Mouse (Mus musculus): ENCODE measurements at regions not wholly inside any gene's neighbourhood (a gene's known extent, or its start where the extent isn't known, plus 50 kb on each side); places are given as distances from the start of the nearest gene placed in this dataset.
"Not testable (repeated sequence)": the region's sequence is repeated elsewhere in the genome, so short reads cannot be mapped to it uniquely, and the experiment has no call there.

DNA sequence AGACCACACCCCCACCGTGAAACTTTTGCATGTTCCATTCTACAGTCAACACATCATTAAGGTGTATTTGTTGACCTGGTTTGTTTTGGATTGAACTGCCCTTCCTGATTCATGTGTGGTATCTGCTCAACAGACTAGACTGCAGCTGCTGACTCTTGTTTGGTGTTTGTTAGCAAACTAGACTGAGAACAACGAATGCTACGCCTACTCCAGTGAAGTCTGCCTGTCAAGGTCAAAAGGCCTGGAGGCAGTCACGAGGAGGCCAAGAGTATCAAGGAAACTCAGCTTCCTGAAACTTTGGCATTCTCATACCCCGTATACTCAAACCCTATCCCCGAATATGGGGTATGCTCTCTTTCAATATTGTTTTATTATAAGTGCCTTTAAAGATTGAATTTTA lies 194.2 kb upstream of the Spin1 start:
- in situ Hi-C loops (cut with MboI; ENCODE audit: low pct_unique_long_range_greater_than_20kb); DNase-seq (ENCODE audit: low read depth, low spot score); POLR2A ChIA-PET; ATAC-seq; H3K27me3 ChIP-seq; CTCF ChIA-PET: not testable (repeated sequence)

DNA sequence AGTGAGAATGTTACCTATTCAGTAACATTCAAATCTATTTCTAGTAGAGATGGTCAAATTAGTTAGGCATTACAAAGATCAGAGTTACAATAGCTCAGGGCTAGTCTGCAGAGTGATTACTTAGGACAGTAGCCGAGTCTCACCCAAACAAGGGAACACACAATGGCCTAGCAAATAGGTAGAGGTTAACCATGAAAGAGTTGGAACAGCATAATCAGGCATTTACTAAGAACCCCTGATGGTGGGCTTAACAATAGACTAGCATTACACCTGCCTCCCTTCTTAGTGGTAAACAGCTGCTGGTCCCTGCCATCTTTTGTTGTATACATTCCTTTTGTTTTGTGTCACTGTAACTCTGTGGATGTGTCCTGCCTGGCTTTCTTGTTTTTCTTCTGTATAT lies 193.8 kb upstream of the Spin1 start:
- POLR2A ChIA-PET: no interaction called here
- DNase-seq (ENCODE audit: low read depth, low spot score) (no peak), ATAC-seq (no peak)
- no peak for TF ChIP-seq CTCF (IDR thresholded peaks at IDR 0.05)
- no peaks in the 10 kb centered on the region for H3K27me3 ChIP-seq
- in situ Hi-C loops (cut with MboI; ENCODE audit: low pct_unique_long_range_greater_than_20kb): no loop called here
- CTCF ChIA-PET: no interaction called here

DNA sequence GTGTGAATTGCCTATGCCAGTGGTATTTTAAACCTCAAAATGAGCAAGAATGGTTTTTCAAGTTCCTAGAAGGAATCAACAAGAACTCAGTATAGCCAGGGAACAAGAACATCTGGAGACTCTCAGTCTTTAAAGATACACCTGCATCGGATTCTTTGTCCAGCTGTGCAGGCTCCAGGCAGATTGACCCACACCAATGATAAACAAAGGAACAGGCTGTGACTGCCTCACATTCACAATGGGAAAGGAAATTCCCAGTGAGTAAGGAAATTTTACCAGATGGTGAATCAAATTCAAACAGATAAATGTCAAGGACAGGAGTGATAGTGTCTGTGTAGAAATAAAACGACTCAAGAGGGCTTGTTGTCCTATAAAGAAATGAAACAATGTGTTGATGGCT lies 187.9 kb upstream of the Spin1 start:
- CTCF ChIA-PET; POLR2A ChIA-PET; ATAC-seq; DNase-seq (ENCODE audit: low read depth, low spot score); H3K27me3 ChIP-seq; in situ Hi-C loops (cut with MboI; ENCODE audit: low pct_unique_long_range_greater_than_20kb): not testable (repeated sequence)

DNA sequence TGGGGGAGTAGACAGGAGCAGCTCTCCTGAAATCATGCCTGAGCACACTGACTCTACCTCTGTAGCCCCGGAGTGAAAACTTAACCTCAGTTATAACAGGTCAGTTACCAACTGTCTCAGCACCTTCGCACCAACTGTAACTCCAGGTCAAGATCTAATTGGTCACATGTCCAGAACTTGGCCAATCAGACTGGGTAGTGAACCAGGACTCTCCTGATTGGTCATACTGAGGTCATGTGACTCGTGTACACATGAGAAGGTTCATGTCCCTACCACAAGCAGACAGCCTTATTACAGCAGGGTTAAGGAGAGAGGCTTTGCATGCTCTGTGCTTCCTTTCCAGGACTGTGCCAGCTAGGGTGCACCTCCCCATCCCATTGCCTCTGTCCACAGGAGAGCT lies 166.7 kb upstream of the Spin1 start:
- ATAC-seq; H3K27me3 ChIP-seq; DNase-seq (ENCODE audit: low read depth, low spot score); POLR2A ChIA-PET; CTCF ChIA-PET; in situ Hi-C loops (cut with MboI; ENCODE audit: low pct_unique_long_range_greater_than_20kb): not testable (repeated sequence)

DNA sequence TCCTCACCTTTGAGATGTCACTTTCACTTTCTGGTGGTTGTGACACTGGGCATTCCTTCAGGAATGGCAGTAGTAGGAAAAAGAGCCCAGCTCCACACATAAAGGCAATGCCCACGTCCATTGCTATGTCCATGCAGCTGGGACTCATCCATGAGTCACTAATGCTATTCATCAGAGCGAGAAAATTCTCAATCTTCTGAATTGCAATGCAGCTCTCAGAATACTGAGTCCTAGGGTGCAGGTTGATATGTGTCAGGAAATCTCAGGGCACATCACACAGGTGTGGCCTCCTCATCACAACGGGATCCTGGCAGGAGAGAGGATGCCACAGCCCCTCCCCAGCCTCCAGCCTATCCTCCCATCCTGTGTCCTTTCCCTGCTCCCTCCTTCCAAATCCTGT lies 158.1 kb upstream of the Spin1 start:
- ATAC-seq (peak; percentile 26), DNase-seq (ENCODE audit: low read depth, low spot score) (no peak)
- in situ Hi-C loops (cut with MboI; ENCODE audit: low pct_unique_long_range_greater_than_20kb): no loop called here
- POLR2A ChIA-PET: no interaction called here
- H3K27me3 ChIP-seq: no peaks in the 10 kb centered on the region
- TF ChIP-seq CTCF (IDR thresholded peaks at IDR 0.05): no peak
- CTCF ChIA-PET: no interaction called here

DNA sequence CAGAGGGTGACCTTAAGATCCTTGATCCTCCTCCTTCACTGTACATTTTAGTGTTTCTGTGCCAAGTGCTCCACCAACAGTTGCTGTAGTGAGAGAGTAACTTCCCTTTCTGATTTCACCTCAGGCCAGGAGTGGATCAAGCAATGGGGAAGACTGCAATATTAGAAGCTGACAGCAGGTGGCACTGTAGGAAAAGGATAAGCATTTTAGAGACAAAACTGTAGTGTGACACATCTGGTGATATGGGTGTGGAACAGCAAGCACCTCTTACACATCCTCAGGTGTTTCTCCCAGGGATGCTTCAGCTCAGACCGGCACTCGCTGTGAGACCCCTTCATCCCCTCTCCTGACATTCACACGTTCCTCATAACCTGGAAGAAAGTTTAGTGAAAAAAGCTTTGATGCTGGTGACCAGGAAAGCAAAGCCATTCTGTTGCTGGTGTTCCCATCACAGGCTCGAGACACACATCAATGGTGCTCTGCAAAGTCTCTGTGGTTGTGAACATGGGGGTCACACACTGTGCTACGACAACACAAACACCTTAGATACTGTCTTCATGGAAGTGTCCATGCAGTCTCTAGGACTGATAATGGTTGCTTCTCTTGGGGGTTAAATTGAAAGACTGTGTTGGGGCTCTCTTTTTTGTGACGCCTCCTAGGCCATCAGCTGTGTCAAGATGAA lies 151.0 kb upstream of the Spin1 start:
- no peak for DNase-seq (ENCODE audit: low read depth, low spot score)
- H3K27me3 ChIP-seq: no peaks in the 10 kb centered on the region
- no peak for ATAC-seq
- in situ Hi-C loops (cut with MboI; ENCODE audit: low pct_unique_long_range_greater_than_20kb): loop anchor here (5.0 to 10.0 kb wide), 3 partner anchors 375 to 668 kb away; no protein-coding TSS in a partner anchor
- peak; percentile 89 for TF ChIP-seq CTCF (IDR thresholded peaks at IDR 0.05)
- CTCF ChIA-PET: interaction anchor here (0.7 to 1.5 kb wide), 11 partner anchors 8 to 488 kb away, joined by 3 to 9 read pairs (median 3); no protein-coding TSS in a partner anchor
- POLR2A ChIA-PET: interaction anchor here (0.8 to 1.0 kb wide), 2 partner anchors 217 to 469 kb away, joined by 3 read pairs; no protein-coding TSS in a partner anchor

DNA sequence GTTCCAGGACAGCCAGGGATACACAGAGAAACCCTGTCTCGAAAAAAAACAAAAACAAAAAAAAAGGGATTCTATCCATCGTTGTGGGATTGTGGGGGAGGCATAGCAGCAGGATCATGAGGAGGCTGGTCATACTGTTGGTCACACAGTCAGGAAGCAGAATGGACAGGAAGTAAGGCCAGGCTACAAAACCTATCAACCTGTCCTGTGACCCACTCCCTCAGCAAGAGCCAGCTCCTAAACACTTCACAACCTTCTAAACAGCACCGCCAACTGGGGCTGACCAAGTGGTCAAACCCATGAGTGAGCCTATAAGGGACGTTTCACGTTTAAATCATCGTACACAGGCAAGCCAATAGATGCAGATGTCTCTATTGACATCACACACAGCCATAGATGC lies 146.0 kb upstream of the Spin1 start:
- CTCF ChIA-PET: no interaction called here
- ATAC-seq: no peak
- no peak for TF ChIP-seq CTCF (IDR thresholded peaks at IDR 0.05)
- POLR2A ChIA-PET: no interaction called here
- DNase-seq (ENCODE audit: low read depth, low spot score): no peak
- in situ Hi-C loops (cut with MboI; ENCODE audit: low pct_unique_long_range_greater_than_20kb): loop anchor here (10.0 kb wide), 1 partner anchor 370 kb away; no protein-coding TSS in a partner anchor
- no peaks in the 10 kb centered on the region for H3K27me3 ChIP-seq

DNA sequence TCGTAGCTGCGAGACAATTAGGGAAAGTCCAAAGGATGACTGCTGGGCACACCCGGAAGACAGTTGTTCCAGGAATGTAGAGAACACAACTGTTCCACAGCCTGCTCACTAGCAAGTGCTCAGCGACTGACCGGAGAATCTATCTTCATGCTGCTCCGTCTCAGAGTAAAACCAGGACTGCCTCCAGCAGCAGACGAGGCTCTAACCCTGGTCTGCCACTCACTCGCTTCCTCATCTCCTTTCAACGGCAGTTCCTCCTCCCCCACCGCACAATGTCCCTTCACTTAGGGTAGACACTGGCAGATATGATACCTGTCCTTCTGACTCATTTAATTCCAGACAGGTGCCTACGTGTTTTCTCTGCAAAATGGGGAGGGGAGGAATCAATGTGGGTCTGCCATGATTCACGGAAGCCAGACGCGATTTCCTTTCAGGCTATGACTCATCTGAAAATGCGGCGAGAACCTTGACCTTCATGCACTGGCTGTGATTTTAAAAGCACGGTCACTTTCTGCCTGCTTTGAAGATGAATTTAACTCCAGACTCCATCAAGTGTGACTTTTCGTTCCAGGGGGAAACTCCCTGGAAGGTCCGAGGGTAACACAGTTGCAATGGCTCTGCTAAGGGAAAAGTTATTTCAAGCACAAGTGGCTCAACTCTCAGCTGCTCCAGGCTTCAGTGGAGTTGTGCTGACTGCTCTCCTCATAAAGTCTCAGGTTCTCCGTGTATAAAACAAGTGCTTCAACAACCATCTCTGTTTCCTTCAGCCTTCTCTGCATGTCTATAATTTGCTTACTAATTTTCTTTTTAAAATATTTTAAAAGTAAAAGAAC lies 142.4 kb upstream of the Spin1 start:
- in situ Hi-C loops (cut with MboI; ENCODE audit: low pct_unique_long_range_greater_than_20kb): loop anchor here (10.0 kb wide), 1 partner anchor 367 kb away; no protein-coding TSS in a partner anchor
- ATAC-seq (peak; percentile 57), DNase-seq (ENCODE audit: low read depth, low spot score) (no peak)
- H3K27me3 ChIP-seq: no peaks in the 10 kb centered on the region
- ChIA-PET CTCF (interaction anchor here (1.0 to 1.3 kb wide), 2 partner anchors 8 to 9 kb away, joined by 3 read pairs; no protein-coding TSS in a partner anchor), POLR2A (no interaction called here)
- no peak for TF ChIP-seq CTCF (IDR thresholded peaks at IDR 0.05)

DNA sequence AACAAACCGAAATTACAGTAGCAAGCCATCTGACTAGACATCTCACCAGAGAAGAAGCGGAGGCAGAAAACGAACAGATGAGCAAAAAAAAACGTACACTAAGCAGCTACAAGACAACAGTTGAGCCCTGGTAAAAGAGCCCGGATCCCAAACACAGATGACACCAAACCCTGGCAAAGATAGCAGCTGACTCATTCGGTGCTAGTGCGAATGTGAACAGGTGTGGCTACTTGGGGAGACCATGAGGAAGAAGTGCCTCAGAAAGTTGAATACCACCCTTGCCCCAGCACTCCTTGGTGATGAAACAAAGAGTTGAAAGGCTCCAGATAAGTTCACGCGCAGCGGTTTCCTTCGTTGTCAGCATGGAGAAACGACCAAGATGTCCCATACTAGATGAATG lies 139.8 kb upstream of the Spin1 start:
- ATAC-seq (no peak), DNase-seq (ENCODE audit: low read depth, low spot score) (no peak)
- ChIA-PET CTCF (interaction anchor here (1.4 kb wide), 1 partner anchor 452 kb away, joined by 3 read pairs; no protein-coding TSS in a partner anchor), POLR2A (no interaction called here)
- TF ChIP-seq CTCF (IDR thresholded peaks at IDR 0.05): no peak
- in situ Hi-C loops (cut with MboI; ENCODE audit: low pct_unique_long_range_greater_than_20kb): loop anchor here (5.0 kb wide), 1 partner anchor 136 kb away; no protein-coding TSS in a partner anchor
- H3K27me3 ChIP-seq: no peaks in the 10 kb centered on the region

DNA sequence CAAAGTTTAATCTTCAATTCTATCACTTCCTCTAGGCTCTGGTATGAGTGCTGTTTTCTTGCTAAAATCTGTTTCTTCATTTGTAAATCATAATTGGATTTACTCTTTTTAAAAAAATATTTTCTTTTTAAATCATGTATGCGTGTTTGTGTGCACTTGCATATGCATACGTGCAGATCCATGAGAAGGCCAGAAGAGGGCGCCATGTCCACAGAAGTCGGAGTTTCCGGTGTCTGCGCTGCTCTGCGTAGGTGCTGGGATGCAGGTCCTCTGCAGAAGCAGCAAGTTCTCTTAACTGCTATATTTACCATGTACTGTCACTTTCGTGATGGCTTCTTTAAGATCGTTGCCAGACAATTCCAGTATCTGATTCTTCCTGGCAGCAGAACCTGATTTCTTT lies 136.6 kb upstream of the Spin1 start:
- DNase-seq (ENCODE audit: low read depth, low spot score) (no peak), ATAC-seq (no peak)
- no peaks in the 10 kb centered on the region for H3K27me3 ChIP-seq
- ChIA-PET POLR2A (interaction anchor here (1.0 kb wide), 1 partner anchor 139 kb away, joined by 3 read pairs; no protein-coding TSS in a partner anchor), CTCF (interaction anchor here (1.0 to 2.0 kb wide), 5 partner anchors 9 to 461 kb away, joined by 3 to 4 read pairs (median 4); no protein-coding TSS in a partner anchor)
- in situ Hi-C loops (cut with MboI; ENCODE audit: low pct_unique_long_range_greater_than_20kb): loop anchor here (5.0 kb wide), 1 partner anchor 133 kb away; no protein-coding TSS in a partner anchor
- peak; percentile 71 for TF ChIP-seq CTCF (IDR thresholded peaks at IDR 0.05)

DNA sequence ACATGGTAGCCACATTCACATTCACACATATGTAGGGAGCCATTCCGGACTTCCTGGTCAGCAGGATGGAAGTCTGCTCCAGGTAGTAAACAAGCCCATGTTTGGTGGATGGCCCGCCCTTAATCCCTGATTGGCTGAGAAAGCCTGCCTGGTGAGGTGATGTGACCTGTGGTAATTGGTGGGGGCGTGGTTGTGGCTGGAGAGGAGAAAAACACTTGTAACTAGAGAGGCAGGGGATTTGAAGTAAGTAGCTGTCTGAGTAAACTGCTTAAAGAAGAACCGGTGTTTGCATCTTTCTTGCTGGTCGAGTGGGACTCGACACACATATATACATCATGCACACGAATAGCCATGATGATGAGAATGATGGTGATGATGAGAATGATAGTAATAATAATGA lies 135.6 kb upstream of the Spin1 start:
- ATAC-seq; DNase-seq (ENCODE audit: low read depth, low spot score); in situ Hi-C loops (cut with MboI; ENCODE audit: low pct_unique_long_range_greater_than_20kb); H3K27me3 ChIP-seq: not testable (repeated sequence)
- ChIA-PET CTCF (interaction anchor here (1.0 to 2.0 kb wide), 6 partner anchors 15 to 460 kb away, joined by 3 to 4 read pairs (median 4); no protein-coding TSS in a partner anchor), POLR2A (interaction anchor here (0.9 to 1.0 kb wide), 2 partner anchors 71 to 138 kb away, joined by 3 read pairs; no protein-coding TSS in a partner anchor)

Data from Patski (cell line).